Mouse (Mus musculus): ENCODE data around the gene Cacnb1.

Gene Cacnb1

GRCm38 (mm10) chr11:97955146-97955902 is 67.5 kb downstream of the Cacnb1 start:
- no peak for DNase-seq (ENCODE audit: low read depth, low spot score)

GRCm38 (mm10) chr11:97954469-97955141 is 68.2 kb downstream of the Cacnb1 start:
- no peak for DNase-seq (ENCODE audit: low read depth, low spot score)

GRCm38 (mm10) chr11:97953939-97954275 is 68.9 kb downstream of the Cacnb1 start:
- no peak for DNase-seq (ENCODE audit: low read depth, low spot score)

GRCm38 (mm10) chr11:97953179-97953938 is 69.5 kb downstream of the Cacnb1 start:
- no peak for DNase-seq (ENCODE audit: low read depth, low spot score)

GRCm38 (mm10) chr11:97952367-97953006 is 70.3 kb downstream of the Cacnb1 start:
- no peak for DNase-seq (ENCODE audit: low read depth, low spot score)
